Mouse (Mus musculus) embryonic facial prominence, embryonic 11.5 days (tissue): ENCODE data around the gene Ltc4s. TPM values are rescaled to one million over a fixed set of nuclear protein-coding genes. Genes with fewer than 3 reads are reported as not detected.

Experiments
- ATAC-seq: fragments of 200-750 bp; cut with Nextera tagmentation; replicated peaks from 2 replicates; pipeline ENCODE4 v1.8.0; 2017; ENCODE audit warnings: low read depth; ENCODE audit not compliant: insufficient number of reproducible peaks, low FRiP score, low TSS enrichment
- DNase-seq: peaks from one replicate; pipeline ENCODE4 v3.0.0-alpha.2; 2015; ENCODE audit warnings: low spot score
- H3K27ac ChIP-seq: fragments of 300-500 bp; sonication (generic); replicated peaks from 2 replicates; pipeline ENCODE4 v1.5.1; 2014; ENCODE audit warnings: mild to moderate bottlenecking, low read depth, low read length, control low read depth
- H3K27me3 ChIP-seq: fragments of 300-500 bp; sonication (generic); 2 replicates; pipeline ENCODE4 v1.6.1; 2014; ENCODE audit warnings: mild to moderate bottlenecking, low read length, moderate library complexity, mixed read lengths; ENCODE audit not compliant: control insufficient read depth, insufficient read depth
- H3K36me3 ChIP-seq: fragments of 300-500 bp; sonication (generic); replicated peaks from 2 replicates; pipeline ENCODE4 v1.6.1; 2014; ENCODE audit warnings: low read depth, mild to moderate bottlenecking, low read length, moderate library complexity, mixed read lengths; ENCODE audit not compliant: control insufficient read depth, insufficient read depth
- H3K4me1 ChIP-seq: fragments of 300-500 bp; sonication (generic); 2 replicates; pipeline ENCODE4 v1.6.1; 2014; ENCODE audit warnings: low read length, mixed read lengths; ENCODE audit not compliant: control insufficient read depth, insufficient read depth
- H3K4me2 ChIP-seq: fragments of 300-500 bp; sonication (generic); 2 replicates; pipeline ENCODE4 v1.6.1; 2014; ENCODE audit warnings: low read depth, mild to moderate bottlenecking, control low read depth, low read length, moderate library complexity
- H3K4me3 ChIP-seq: fragments of 300-500 bp; sonication (generic); 2 replicates; pipeline ENCODE4 v1.5.1; 2014; ENCODE audit warnings: low read depth, low read length, control low read depth
- H3K9ac ChIP-seq: fragments of 300-500 bp; sonication (generic); replicated peaks from 2 replicates; pipeline ENCODE4 v1.6.1; 2014; ENCODE audit warnings: mild to moderate bottlenecking, control low read depth, low read length
- H3K9me3 ChIP-seq: fragments of 300-500 bp; sonication (generic); replicated peaks from 2 replicates; pipeline ENCODE4 v1.6.1; 2016; ENCODE audit warnings: mild to moderate bottlenecking, low read length, inconsistent platforms, mixed read lengths; ENCODE audit not compliant: control insufficient read depth
- WGBS: fragments of 180-500 bp; shearing (Covaris S2); extraction: QIAGEN DNeasy Blood & Tissue Kit; methylation state at CpG from one replicate; pipeline ENCODE4 v1.1.7; 2014; 5-methylcytosine and 5-hydroxymethylcytosine counted together
- polyA plus RNA-seq: library from polyadenylated mRNA; unstranded; fragments of >200 nt; fragmentation: Nextera tagmentation; extraction: Ambion mirVana; gene quantifications from 2 replicates; pipeline ENCODE4 v1.2.1, GENCODE M21; 2014

The Ltc4s gene
- polyA plus RNA-seq, 1 experiment from 2014 or later = 0.36 TPM

GRCm38 (mm10) chr11:50216724-50217366, 21.6 kb downstream of the Ltc4s start:
- Histone ChIP-seq H3K27me3 (no peaks in the 10 kb centered on the region), H3K4me1 (peaks cover 3% of the 10 kb centered on the region; the same call in 1 of the 2 replicates), H3K4me2 (no peak overlapping the region), H3K9ac (no peak overlapping the region), H3K4me3 (no peak overlapping the region), H3K36me3 (no peaks in the 10 kb centered on the region), H3K9me3 (no peaks in the 10 kb centered on the region), H3K27ac (no peak overlapping the region; the same call in 1 of the 2 replicates)
- ATAC-seq (no peak), DNase-seq (no peak)
- WGBS = 81% methylated on average over 4 of the region's 4 CpGs

GRCm38 (mm10) chr11:50215633-50216032, 22.8 kb downstream of the Ltc4s start:
- DNase-seq (no peak), ATAC-seq (no peak; the same call in 1 of the 2 replicates)
- Histone ChIP-seq H3K9ac (no peak overlapping the region; the same call in 1 of the 2 replicates), H3K27me3 (no peaks in the 10 kb centered on the region), H3K9me3 (no peaks in the 10 kb centered on the region), H3K4me2 (no peak overlapping the region), H3K36me3 (no peaks in the 10 kb centered on the region), H3K4me1 (peaks cover 3% of the 10 kb centered on the region; the same call in 1 of the 2 replicates), H3K4me3 (no peak overlapping the region), H3K27ac (no peak overlapping the region)
- WGBS = 22% methylated on average over 9 of the region's 9 CpGs

GRCm38 (mm10) chr11:50214631-50215030, 23.8 kb downstream of the Ltc4s start:
- no peak overlapping the region for H3K27ac ChIP-seq
- no peak overlapping the region for H3K4me2 ChIP-seq
- H3K36me3 ChIP-seq = no peaks in the 10 kb centered on the region
- H3K4me3 ChIP-seq = no peak overlapping the region
- DNase-seq (no peak), ATAC-seq (no peak)
- no peaks in the 10 kb centered on the region for H3K27me3 ChIP-seq
- peaks cover 3% of the 10 kb centered on the region; the same call in 1 of the 2 replicates for H3K4me1 ChIP-seq
- WGBS = 94% methylated on average over 6 of the region's 6 CpGs
- H3K9me3 ChIP-seq = no peaks in the 10 kb centered on the region
- no peak overlapping the region for H3K9ac ChIP-seq

- Histone ChIP-seq H3K4me1 (peaks cover 3% of the 10 kb centered on the region), H3K27ac (no peak overlapping the region), H3K4me2 (no peak overlapping the region), H3K27me3 (no peaks in the 10 kb centered on the region), H3K9ac (no peak overlapping the region; the same call in 1 of the 2 replicates), H3K36me3 (no peaks in the 10 kb centered on the region), H3K9me3 (no peaks in the 10 kb centered on the region), H3K4me3 (no peak overlapping the region)
- WGBS = 71% methylated on average over 11 of the region's 11 CpGs
- no peak for ATAC-seq
- DNase-seq = no peak
Measured at GRCm38 (mm10) chr11:50212848-50213758, 25.3 kb downstream of the Ltc4s start.

- DNase-seq (no peak), ATAC-seq (no peak)
- H3K27me3 ChIP-seq = no peaks in the 10 kb centered on the region
- H3K36me3 ChIP-seq = peaks cover 2% of the 10 kb centered on the region; the same call in 1 of the 2 replicates
- H3K4me1 ChIP-seq = peaks cover 3% of the 10 kb centered on the region
- H3K9ac ChIP-seq = no peak overlapping the region
- H3K9me3 ChIP-seq = no peaks in the 10 kb centered on the region
- H3K4me3 ChIP-seq = no peak overlapping the region
- no peak overlapping the region for H3K27ac ChIP-seq
- H3K4me2 ChIP-seq = no peak overlapping the region
- WGBS = 72% methylated on average over 3 of the region's 3 CpGs
Measured at GRCm38 (mm10) chr11:50212060-50212739, 26.2 kb downstream of the Ltc4s start.

GRCm38 (mm10) chr11:50211322-50212059, 26.9 kb downstream of the Ltc4s start:
- H3K4me1 ChIP-seq = peaks cover 2% of the 10 kb centered on the region
- peaks cover 6% of the 10 kb centered on the region for H3K36me3 ChIP-seq
- peak overlapping the region; percentile 94 for H3K4me3 ChIP-seq
- H3K9me3 ChIP-seq = no peaks in the 10 kb centered on the region
- peak overlapping the region; percentile 28 for H3K9ac ChIP-seq
- no peaks in the 10 kb centered on the region for H3K27me3 ChIP-seq
- ATAC-seq (no peak), DNase-seq (no peak)
- no peak overlapping the region for H3K4me2 ChIP-seq
- no peak overlapping the region for H3K27ac ChIP-seq
- WGBS = 81% methylated on average over 3 of the region's 3 CpGs

GRCm38 (mm10) chr11:50210505-50211151, 27.8 kb downstream of the Ltc4s start, which contains the start of the genes Sqstm1 and Mgat4b:
TSS of gene Sqstm1 (minus strand) at chr11:50210827.
TSS of gene Mgat4b (plus strand) at chr11:50210890.
- peak; percentile 89 for DNase-seq
- peak within 1 kb of the TSS; percentile 94 for H3K4me3 ChIP-seq
- peak within 1 kb of the TSS; percentile 87 for H3K9ac ChIP-seq
- H3K4me2 ChIP-seq = peak within 1 kb of the TSS; percentile 61
- no peaks in the 10 kb centered on the region for H3K27me3 ChIP-seq
- no peaks in the 10 kb centered on the region for H3K9me3 ChIP-seq
- ATAC-seq = peak; percentile 72
- no peaks in the 10 kb centered on the region; the same call in 1 of the 2 replicates for H3K4me1 ChIP-seq
- H3K36me3 ChIP-seq = peaks cover 7% of the 10 kb centered on the region
- H3K27ac ChIP-seq = peak within 1 kb of the TSS; percentile 82
- WGBS = 2% methylated on average over 46 of the region's 48 CpGs
